Mouse (Mus musculus): ENCODE measurements around the gene Mns1.
A peak's percentile ranks its signal among the peaks of the same experiment; 100 is the strongest.

The Mns1 gene

DNA sequence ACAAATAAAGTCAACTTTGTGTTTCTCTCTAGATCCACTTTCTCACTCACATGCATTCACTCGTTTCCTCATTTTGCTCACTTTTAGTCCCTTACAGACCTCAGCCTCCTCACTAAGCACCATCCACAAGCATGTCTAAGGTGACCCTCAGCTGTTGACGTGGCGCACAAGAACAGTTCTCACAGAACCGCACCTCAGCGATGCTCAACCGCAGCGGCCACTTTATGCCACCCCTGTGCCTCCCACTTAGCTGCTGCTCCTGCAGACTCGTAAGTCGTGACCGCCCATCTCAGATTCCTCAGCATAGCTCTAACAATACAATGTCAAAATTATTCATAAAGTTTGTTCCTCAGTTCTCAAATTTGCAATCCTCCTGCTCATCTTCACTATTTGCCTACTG lies 30.8 kb downstream of the Mns1 start:
- peak in 1 of 2 experiments; percentile 17 for DNase-seq (ENCODE audit: low spot score in 2 of 2)

DNA sequence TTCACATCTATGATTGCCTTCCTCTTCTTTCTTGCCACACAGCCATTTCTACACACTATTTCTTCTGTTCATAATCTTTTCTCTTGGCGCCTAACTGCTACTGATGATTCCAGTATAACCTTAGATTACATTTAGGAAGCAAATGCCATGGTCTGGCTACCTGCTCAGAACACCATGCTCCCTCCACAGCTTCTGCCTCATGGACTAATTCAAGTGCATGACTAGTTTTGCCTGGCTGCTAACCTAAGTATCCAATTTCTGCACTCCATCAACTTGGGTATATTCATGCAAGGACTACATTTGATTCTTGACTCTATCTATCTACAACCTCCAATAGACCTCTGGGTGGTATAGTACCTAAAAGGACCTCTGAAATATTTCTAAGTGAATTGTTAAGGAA lies 32.0 kb downstream of the Mns1 start:
- DNase-seq (ENCODE audit: low spot score in 2 of 2): no peak

DNA sequence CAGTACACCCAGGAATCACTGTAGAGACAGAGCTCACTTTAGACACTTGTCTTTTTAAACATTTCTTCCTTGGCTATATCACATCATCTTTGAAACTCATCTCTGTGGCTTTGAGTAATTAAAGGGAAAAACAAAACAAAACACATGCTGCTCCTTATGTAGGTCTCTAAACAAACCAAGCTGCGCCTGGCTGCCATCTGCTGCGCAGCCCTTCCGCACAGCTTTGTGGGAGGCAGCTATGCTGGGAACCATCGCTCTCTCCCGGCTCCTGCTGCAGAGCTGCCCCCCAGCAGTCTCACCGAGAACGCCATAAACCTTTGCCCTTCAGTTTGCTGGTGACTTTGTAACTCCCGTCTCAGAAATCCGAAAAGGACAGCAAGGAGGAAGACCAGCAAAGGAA lies 37.7 kb downstream of the Mns1 start:
- DNase-seq (ENCODE audit: low spot score in 2 of 2): no peak

DNA sequence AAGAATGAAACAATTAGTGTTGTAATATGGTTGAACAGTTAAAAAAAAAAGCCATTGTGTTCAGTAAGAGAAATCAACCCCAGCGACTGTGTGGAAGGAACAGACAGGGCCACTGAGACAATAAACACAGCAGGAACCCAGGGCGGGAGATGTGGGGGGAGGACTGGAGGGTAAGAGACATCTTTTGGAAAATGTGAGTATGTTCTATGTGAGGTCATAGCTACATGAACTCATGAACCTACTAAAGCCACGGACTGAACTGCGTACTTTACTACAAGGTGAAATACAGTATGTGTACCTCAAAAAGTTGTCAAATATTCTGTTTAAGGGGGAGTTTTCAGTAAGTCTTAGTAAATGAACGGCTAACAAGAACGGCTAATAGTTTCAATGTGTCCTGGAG lies 39.5 kb downstream of the Mns1 start:
- no peak for DNase-seq (ENCODE audit: low spot score in 2 of 2)

DNA sequence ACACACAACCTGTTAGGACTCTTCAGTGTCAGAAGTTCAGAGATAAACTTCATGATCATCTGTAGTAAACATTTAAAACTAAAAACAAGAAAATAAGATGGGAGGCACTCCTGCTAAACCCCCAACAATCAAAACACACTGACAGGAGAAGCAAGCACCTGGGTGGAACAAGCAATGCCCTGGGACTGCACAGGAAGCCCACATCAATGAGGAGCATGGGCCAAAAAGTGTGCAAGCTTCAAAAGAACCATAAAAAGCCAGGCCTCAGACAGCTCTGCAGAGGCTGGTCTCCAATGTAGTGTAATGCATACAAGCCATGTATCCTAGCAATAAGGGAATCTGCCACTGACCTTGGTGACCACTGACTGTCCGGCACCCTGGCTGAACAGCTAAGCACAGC lies 41.5 kb downstream of the Mns1 start:
- no peak for DNase-seq (ENCODE audit: low spot score in 2 of 2)

DNA sequence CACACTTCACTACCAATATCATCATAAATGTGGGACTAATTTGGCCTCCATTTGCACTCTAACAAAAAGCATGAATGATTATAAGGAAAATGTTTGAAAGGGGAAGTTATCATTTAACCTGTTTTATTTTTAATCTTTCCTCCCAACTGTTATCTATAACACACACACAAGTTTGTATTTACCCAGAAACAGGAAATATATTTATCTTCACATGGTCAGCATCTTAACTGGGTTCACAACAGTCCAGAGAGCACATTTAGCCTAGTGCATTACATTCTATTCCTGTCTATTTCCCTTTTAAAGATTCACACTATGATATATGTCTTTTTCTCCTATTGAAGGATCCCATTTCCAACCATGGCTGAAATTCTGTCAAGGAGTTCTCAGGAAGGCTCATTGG lies 50.7 kb downstream of the Mns1 start:
- DNase-seq (ENCODE audit: low spot score in 2 of 2): no peak

DNA sequence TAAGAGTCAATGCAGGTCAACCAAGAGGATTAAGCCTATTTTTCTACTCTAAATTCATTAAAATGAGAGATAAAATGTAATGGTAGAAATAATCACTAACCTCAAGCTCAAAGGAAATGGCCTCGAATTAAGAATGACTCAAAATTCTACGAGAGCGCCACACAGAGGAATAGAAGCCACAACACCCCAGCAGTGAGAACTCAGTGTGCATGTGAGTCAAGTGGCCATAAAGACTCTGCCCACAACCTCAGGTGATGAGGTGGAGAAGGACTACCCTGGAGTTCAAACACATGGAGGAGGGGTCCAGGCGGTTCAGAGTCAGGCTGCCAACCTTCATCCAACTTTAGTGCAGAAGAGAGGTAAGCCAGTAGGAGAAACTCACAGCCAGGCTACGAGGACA lies 51.3 kb downstream of the Mns1 start:
- no peak for DNase-seq (ENCODE audit: low spot score in 2 of 2)

DNA sequence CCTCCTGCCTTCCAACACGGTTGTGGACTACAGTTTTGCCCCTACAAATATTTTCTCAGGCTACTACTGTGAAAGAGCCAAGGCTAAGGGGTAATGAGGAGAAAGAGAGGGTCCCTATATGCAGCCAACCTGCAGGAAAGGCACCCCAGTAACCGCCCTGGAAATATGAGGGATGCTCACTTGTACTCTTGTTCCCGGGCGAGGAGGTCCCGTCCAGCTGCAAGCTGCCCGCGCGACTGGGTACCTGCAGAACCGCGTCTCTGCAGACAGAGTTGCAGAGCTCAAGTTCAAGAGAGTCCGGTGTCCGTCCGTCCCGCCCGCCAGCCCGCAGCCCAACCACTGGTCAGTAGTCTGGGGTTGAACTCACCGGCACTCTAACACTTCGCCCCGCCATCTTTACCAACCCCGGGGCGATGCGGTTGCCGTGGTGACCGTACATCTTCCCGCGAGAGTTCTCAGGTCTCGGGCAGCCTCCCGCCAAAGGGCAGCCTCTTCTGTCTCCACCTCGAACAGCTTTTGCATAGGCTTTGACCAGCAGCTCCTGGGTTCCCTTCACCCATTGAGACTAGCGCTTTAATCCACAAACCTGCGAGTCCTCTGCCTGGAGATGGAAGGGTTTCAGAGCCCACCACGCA lies 53.9 kb downstream of the Mns1 start:
- DNase-seq (ENCODE audit: low spot score in 2 of 2): peak; percentile 92 to 93

DNA sequence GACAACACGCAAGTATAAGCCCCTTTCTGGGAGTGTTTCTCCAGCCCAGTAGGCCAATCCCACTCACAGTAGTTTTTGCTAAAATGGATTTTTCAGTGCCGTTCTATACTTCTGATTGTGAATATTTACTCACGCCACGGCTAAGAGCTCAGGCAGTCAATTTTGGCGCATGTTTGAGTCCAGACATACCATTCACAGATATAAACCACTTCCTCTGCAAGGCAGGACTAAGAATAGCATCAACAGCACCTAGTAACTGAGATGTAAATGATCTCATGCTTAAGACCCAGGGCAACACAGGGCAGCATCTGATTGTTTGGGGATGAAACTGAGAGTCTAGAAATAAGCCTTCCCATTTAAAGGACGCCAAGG lies 54.4 kb downstream of the Mns1 start, which contains the start of gene Tex9:
Tex9 (minus strand) TSS at position 19 of the 372 bp plus-strand sequence.
- DNase-seq (ENCODE audit: low spot score in 2 of 2): peak; percentile 64 to 69

DNA sequence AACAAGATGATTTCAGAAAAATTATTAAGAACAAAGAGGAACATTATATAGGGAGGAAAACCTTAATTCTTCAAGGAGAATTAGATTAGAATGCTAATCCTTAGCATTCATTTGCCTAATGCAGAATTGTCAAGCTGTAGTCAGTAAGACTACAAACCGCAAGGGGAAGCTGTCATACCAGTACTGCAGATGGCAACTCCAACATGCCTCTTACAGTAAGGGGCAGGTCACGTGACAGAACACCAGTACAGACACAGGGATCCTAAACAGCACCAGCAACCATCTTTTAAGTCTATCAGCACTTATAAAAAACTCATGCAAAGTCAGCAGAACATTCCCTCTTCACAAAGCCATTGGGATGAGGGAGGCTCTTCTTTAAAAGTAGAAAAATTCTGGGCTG lies 55.7 kb downstream of the Mns1 start:
- peak; percentile 70 to 75 for DNase-seq (ENCODE audit: low spot score in 2 of 2)

DNA sequence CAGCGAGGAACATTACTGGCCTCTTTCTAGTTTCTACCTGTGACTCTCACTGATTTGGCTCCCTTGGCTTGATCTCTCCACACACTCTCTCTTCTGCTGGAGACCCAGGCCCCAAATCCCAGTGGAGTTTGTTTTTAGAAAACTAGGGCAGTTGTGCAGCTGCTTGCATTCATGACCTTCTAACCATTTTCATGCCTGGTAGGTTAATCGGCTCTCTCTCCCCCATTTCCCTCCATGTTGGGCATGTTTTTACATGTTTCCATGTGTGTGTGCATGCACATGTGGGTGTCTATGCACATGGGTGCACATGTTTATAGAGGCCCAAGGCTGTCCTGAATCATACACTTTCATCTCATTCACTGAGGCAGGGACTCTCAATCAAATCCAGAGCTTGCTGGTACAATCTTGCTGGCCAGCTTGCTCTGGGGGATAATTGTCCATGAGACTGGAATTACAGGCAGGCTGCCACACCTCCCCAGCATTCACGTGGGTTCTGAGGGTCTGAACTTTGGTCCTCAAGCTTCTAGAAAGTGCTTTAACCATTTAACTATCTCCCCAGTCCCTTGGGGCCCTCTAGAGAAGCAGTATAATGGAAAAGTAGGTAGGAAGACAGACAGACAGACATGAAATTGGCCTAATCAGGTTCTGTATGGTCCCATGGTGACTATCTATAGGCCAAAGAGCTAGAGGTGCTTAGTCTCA lies 56.3 kb downstream of the Mns1 start:
- DNase-seq (ENCODE audit: low spot score in 2 of 2): no peak

DNA sequence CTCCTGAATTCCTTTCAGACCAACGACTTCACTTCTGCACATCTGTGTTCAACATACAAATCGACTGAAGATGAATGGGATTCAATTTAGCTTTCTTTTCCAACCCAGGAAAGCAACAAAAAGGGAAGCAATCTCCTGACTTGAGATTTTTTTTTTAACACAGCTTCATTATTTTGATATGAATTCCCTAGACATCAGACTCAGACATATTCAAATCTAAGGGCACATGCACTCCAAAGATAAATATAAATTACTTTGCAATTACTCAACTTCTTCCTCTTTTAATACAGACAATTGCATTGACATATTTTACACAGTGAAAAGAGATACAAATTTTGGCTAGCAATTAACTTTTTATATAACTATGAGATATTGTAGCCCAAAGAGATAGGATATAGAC lies 58.9 kb downstream of the Mns1 start:
- DNase-seq (ENCODE audit: low spot score in 2 of 2): no peak

DNA sequence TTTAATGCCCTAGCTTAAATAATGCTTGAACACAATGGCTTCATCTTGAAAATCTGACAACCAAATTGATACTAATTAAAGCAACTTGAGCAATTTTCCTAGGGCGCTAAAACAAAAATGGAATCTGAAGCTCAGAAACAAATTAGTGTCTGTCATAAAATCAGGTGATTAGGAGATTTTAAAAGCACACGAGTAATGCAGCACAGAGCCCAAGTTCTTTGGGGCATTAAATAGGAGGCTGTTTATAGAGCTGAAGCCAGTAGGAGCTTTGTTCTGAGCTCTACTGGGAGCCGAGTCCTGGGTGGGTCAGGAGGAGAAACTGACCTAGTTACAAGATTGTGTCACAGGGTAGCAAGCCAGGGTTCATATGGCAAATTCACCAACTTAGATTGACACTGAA lies 59.4 kb downstream of the Mns1 start:
- no peak for DNase-seq (ENCODE audit: low spot score in 2 of 2)

Data from spleen, postnatal 36 days (tissue).